Mouse (Mus musculus) embryonic facial prominence, embryonic 11.5 days (tissue): ENCODE results near the gene Rpl23a. TPM values are rescaled to one million over a fixed set of nuclear protein-coding genes. Genes with fewer than 3 reads are reported as not detected.

Experiments
- ATAC-seq: fragments of 200-750 bp; cut with Nextera tagmentation; replicated peaks from 2 replicates; pipeline ENCODE4 v1.8.0; 2017; ENCODE audit warnings: low read depth; ENCODE audit not compliant: insufficient number of reproducible peaks, low FRiP score, low TSS enrichment
- DNase-seq: peaks from one replicate; pipeline ENCODE4 v3.0.0-alpha.2; 2015; ENCODE audit warnings: low spot score
- H3K27ac ChIP-seq: fragments of 300-500 bp; sonication (generic); replicated peaks from 2 replicates; pipeline ENCODE4 v1.5.1; 2014; ENCODE audit warnings: mild to moderate bottlenecking, low read depth, low read length, control low read depth
- H3K27me3 ChIP-seq: fragments of 300-500 bp; sonication (generic); 2 replicates; pipeline ENCODE4 v1.6.1; 2014; ENCODE audit warnings: mild to moderate bottlenecking, low read length, moderate library complexity, mixed read lengths; ENCODE audit not compliant: control insufficient read depth, insufficient read depth
- H3K36me3 ChIP-seq: fragments of 300-500 bp; sonication (generic); replicated peaks from 2 replicates; pipeline ENCODE4 v1.6.1; 2014; ENCODE audit warnings: low read depth, mild to moderate bottlenecking, low read length, moderate library complexity, mixed read lengths; ENCODE audit not compliant: control insufficient read depth, insufficient read depth
- H3K4me1 ChIP-seq: fragments of 300-500 bp; sonication (generic); 2 replicates; pipeline ENCODE4 v1.6.1; 2014; ENCODE audit warnings: low read length, mixed read lengths; ENCODE audit not compliant: control insufficient read depth, insufficient read depth
- H3K4me2 ChIP-seq: fragments of 300-500 bp; sonication (generic); 2 replicates; pipeline ENCODE4 v1.6.1; 2014; ENCODE audit warnings: low read depth, mild to moderate bottlenecking, control low read depth, low read length, moderate library complexity
- H3K4me3 ChIP-seq: fragments of 300-500 bp; sonication (generic); 2 replicates; pipeline ENCODE4 v1.5.1; 2014; ENCODE audit warnings: low read depth, low read length, control low read depth
- H3K9ac ChIP-seq: fragments of 300-500 bp; sonication (generic); replicated peaks from 2 replicates; pipeline ENCODE4 v1.6.1; 2014; ENCODE audit warnings: mild to moderate bottlenecking, control low read depth, low read length
- H3K9me3 ChIP-seq: fragments of 300-500 bp; sonication (generic); replicated peaks from 2 replicates; pipeline ENCODE4 v1.6.1; 2016; ENCODE audit warnings: mild to moderate bottlenecking, low read length, inconsistent platforms, mixed read lengths; ENCODE audit not compliant: control insufficient read depth
- WGBS: fragments of 180-500 bp; shearing (Covaris S2); extraction: QIAGEN DNeasy Blood & Tissue Kit; methylation state at CpG from one replicate; pipeline ENCODE4 v1.1.7; 2014; 5-methylcytosine and 5-hydroxymethylcytosine counted together
- polyA plus RNA-seq: library from polyadenylated mRNA; unstranded; fragments of >200 nt; fragmentation: Nextera tagmentation; extraction: Ambion mirVana; gene quantifications from 2 replicates; pipeline ENCODE4 v1.2.1, GENCODE M21; 2014

Gene Rpl23a
- polyA plus RNA-seq, 1 experiment from 2014 or later: 1,340 TPM

DNA sequence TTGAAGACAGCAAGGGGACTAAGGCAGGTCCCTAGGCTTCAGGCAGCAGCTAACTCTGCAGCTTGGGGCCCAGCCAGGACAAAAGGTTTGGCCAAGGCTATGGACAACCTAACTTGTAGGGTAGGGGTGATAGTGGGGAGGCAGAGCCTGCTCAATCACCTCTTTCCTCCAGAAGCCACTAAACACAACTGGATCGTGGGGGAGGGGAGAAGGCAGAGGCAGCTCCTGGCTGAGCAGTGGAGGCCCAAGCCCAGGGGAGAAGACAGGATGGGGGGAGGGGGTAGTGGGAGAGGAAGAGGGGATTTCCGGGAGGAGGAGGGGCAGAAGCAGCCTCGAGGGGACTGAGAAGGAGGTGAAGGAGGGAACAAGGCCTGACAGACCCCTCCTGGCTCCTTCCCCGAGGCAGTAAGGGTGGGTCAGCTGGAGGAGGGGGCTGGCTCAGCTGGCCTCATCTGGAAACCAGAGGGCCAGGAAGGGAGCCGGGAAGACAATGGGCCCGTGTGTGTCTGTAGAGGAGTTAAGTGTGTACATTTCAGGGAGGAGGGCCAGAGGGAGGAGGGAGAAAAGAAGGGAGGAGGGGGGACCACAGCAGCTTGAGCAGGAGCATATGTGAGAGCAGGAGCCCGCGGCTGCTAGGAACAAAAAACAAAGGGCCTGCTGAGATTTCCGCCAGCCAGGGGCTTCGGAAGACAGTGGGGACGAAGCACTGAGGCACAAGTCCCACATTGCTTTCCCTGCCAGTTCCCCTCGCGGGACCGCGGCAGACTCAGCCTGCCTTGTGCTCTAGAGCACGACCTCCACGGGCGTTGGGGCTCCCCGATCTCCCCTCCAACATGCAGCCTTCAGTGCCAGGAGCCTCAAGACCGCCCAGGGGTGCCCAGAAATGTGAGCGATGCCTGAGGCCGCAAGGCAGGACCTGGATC lies 19.4 kb downstream of the Rpl23a start:
- no peaks in the 10 kb centered on the region for H3K27me3 ChIP-seq
- peak overlapping the region; percentile 90 for H3K4me2 ChIP-seq
- H3K4me3 ChIP-seq: peak overlapping the region; percentile 100
- H3K27ac ChIP-seq: peak overlapping the region; percentile 98
- peaks cover 21% of the 10 kb centered on the region for H3K36me3 ChIP-seq
- under 1% methylated on average over 22 of the region's 22 CpGs for WGBS
- ATAC-seq: peak; percentile 78
- peaks cover 9% of the 10 kb centered on the region for H3K4me1 ChIP-seq
- no peaks in the 10 kb centered on the region for H3K9me3 ChIP-seq
- DNase-seq: peak; percentile 93
- peak overlapping the region; percentile 99 for H3K9ac ChIP-seq

DNA sequence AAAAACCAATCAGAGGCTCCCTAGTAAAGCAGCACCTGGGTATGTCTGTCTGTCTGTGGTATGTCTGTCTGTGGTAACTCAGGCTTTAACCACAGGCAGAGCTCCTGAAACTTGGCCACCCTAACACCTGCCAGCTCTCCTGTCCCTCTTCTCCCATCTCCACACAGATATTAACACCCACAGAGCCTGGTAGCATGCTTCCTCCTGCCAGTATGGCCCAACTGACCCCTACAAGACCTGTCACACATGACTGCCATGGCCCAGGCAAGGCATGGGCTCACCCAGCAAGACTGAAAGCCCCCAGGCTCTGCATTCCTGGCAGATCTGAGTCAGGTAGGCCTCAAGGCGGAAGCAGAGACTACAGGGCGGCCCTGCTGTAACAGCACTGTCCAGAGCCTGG lies 20.3 kb downstream of the Rpl23a start:
- WGBS: 43% methylated on average over 2 of the region's 2 CpGs
- H3K27me3 ChIP-seq: no peaks in the 10 kb centered on the region
- H3K36me3 ChIP-seq: peaks cover 21% of the 10 kb centered on the region
- H3K4me3 ChIP-seq: peak overlapping the region; percentile 100
- peaks cover 9% of the 10 kb centered on the region for H3K4me1 ChIP-seq
- H3K27ac ChIP-seq: peak overlapping the region; percentile 98
- H3K9ac ChIP-seq: peak overlapping the region; percentile 99
- H3K9me3 ChIP-seq: no peaks in the 10 kb centered on the region
- DNase-seq: no peak
- no peak for ATAC-seq
- H3K4me2 ChIP-seq: peak overlapping the region; percentile 90

DNA sequence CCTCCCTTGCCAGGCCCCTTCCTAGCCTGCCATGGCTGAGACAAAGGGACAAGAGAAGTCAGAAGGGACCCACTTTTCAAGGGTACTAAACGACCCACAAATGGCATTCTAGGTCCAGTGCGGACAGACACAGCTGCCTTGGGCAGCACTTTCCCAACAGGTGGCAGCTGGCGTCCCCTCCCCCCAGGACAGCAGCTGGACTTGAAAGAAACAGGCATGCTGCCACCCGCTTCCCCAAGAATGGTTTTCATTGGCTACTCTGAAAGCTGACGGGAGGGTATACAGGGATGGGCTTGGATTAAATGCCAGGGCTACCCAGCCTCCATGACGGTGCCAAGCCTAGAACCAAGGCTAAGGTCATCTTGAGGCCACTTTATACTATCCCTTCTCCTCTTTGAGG lies 20.9 kb downstream of the Rpl23a start:
- WGBS: 47% methylated on average over 6 of the region's 6 CpGs
- no peak for ATAC-seq
- no peak overlapping the region for H3K27ac ChIP-seq
- no peak for DNase-seq
- H3K9me3 ChIP-seq: no peaks in the 10 kb centered on the region
- H3K4me1 ChIP-seq: peaks cover 9% of the 10 kb centered on the region
- peaks cover 21% of the 10 kb centered on the region for H3K36me3 ChIP-seq
- H3K4me3 ChIP-seq: 0 out of 2 replicates have a peak overlapping the region, but pooled peaks have one; percentile 9
- H3K27me3 ChIP-seq: no peaks in the 10 kb centered on the region
- H3K4me2 ChIP-seq: peak overlapping the region; percentile 90; the same call in 1 of the 2 replicates
- peak overlapping the region; percentile 6; the same call in 1 of the 2 replicates for H3K9ac ChIP-seq

DNA sequence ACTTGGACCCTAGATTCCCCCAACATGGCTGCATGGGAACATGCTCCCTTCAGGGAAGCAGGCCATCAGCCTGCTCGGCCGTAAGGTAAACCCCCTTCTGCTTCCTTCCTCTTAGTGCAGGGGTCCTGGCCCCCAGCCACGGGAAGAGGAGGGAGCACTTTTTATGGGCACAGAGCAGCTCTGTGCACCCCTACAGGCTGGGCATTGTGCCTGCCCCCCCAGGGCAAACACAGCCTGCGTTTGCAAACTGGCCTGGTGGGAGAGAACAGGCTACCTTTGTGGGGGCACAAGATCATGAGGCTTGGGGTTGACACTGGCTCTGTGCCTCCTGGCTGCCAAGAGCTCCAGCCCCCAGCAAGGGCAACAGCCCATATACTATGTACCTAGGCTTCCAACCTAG lies 21.4 kb downstream of the Rpl23a start:
- Histone ChIP-seq H3K9me3 (no peaks in the 10 kb centered on the region), H3K27ac (no peak overlapping the region), H3K27me3 (no peaks in the 10 kb centered on the region), H3K4me2 (peak overlapping the region; percentile 2; the same call in 1 of the 2 replicates), H3K36me3 (peaks cover 21% of the 10 kb centered on the region), H3K4me1 (peaks cover 9% of the 10 kb centered on the region), H3K9ac (0 out of 2 replicates have a peak overlapping the region, but pooled peaks have one; percentile 6), H3K4me3 (no peak overlapping the region)
- ATAC-seq: no peak
- WGBS: 47% methylated on average over 4 of the region's 4 CpGs
- DNase-seq: no peak

DNA sequence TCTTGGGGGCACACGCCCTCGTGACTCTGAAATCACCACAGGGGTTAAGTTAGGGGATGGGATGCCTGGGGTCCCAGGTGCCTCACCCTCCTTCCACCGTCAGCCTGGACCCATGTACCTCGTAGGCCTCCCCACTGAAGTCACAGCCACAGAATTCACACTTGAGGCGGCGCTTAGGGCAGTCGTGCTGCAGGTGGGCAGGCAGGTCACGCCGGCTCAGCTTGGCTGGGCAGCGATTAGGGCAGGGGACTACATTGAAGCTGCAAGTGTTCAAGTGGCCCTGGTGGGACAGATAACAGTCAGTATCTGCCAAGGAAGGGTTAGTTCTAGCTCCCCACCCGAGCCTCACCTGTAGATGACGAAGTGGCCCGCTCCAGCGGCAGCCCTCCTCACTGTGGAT lies 22.2 kb downstream of the Rpl23a start:
- Histone ChIP-seq H3K4me1 (peaks cover 8% of the 10 kb centered on the region), H3K27ac (no peak overlapping the region), H3K27me3 (no peaks in the 10 kb centered on the region), H3K9ac (no peak overlapping the region), H3K4me3 (no peak overlapping the region), H3K36me3 (peaks cover 23% of the 10 kb centered on the region), H3K4me2 (no peak overlapping the region), H3K9me3 (no peaks in the 10 kb centered on the region)
- ATAC-seq (no peak), DNase-seq (no peak)
- 89% methylated on average over 14 of the region's 14 CpGs for WGBS

DNA sequence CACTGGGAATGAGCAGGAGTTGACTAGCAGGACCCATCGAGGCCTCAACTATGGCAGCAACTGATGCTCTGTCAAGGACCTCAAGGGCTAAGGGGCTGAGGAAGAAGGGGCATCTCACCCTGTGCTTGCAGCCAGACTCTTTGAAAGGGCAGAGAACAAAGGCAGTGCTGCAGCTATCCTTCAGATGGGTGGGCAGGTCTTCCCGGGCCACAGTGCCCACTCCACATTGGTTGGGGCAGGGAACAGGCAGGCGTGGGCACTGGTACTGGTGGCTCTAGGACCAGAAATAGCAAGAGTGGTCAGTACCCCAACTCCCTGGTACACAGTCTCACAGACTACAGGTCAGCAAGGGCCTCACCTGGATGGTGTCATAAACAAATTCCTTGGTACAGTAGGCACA lies 22.7 kb downstream of the Rpl23a start:
- no peak overlapping the region for H3K9ac ChIP-seq
- ATAC-seq (no peak), DNase-seq (no peak)
- no peak overlapping the region for H3K4me2 ChIP-seq
- no peak overlapping the region for H3K4me3 ChIP-seq
- WGBS: 90% methylated on average over 3 of the region's 3 CpGs
- no peak overlapping the region for H3K27ac ChIP-seq
- H3K9me3 ChIP-seq: no peaks in the 10 kb centered on the region
- peaks cover 23% of the 10 kb centered on the region for H3K36me3 ChIP-seq
- H3K27me3 ChIP-seq: no peaks in the 10 kb centered on the region
- H3K4me1 ChIP-seq: peaks cover 6% of the 10 kb centered on the region

DNA sequence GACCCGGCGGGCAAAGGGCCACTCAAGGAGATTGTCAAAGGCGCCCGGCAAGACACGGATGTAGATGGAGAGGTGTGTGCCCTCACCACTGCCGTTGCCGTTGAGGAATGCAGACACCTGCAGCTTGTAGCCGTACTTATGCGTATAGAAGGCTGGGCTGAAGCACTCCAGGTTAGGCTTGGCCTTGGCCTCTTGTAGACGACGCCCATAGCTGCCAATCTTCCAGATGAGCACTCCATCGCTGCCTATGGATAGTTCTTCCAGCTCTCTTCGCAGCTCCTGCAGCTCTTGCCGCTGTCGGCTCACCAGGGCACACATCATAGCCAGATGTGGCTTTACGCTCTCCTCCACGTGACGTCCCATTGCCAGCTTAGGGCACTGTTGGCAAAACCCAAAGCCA lies 23.2 kb downstream of the Rpl23a start:
- H3K36me3 ChIP-seq: peaks cover 23% of the 10 kb centered on the region
- no peak overlapping the region for H3K27ac ChIP-seq
- peaks cover 6% of the 10 kb centered on the region for H3K4me1 ChIP-seq
- no peak for DNase-seq
- no peak for ATAC-seq
- no peak overlapping the region for H3K9ac ChIP-seq
- whole genome bisulfite sequencing: 87% methylated on average over 18 of the region's 18 CpGs
- H3K9me3 ChIP-seq: no peaks in the 10 kb centered on the region
- H3K27me3 ChIP-seq: no peaks in the 10 kb centered on the region
- no peak overlapping the region for H3K4me2 ChIP-seq
- H3K4me3 ChIP-seq: no peak overlapping the region

DNA sequence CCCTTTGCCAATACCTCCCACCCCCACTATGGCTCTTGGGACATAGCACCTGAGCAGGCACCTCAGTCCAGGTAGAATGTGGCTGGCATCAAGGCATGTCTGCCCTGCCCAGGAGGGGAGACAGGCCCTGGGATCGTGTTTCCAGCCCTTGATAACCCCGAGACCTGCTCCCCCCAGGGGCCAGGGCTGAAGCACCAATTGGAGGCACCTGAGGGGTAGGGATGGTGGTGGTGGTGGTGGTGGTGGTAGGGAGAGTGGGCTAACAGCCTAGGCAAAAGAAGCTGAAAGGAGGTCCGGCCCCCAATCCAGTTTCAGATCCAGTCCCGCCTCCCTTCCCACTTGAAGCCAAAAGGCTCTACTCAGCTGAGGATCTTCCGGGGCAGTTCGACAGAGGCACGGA lies 23.8 kb downstream of the Rpl23a start:
- 77% methylated on average over 7 of the region's 7 CpGs for WGBS
- no peak overlapping the region for H3K4me2 ChIP-seq
- peaks cover 27% of the 10 kb centered on the region for H3K36me3 ChIP-seq
- no peak overlapping the region for H3K9ac ChIP-seq
- H3K9me3 ChIP-seq: no peaks in the 10 kb centered on the region
- H3K27ac ChIP-seq: no peak overlapping the region
- peaks cover 6% of the 10 kb centered on the region for H3K4me1 ChIP-seq
- H3K4me3 ChIP-seq: no peak overlapping the region
- ATAC-seq (no peak), DNase-seq (no peak)
- no peaks in the 10 kb centered on the region for H3K27me3 ChIP-seq
